Mouse (Mus musculus) heart, adult 2 months (tissue): ENCODE measurements around the gene Mup1. TPM values are rescaled to one million over a fixed set of nuclear protein-coding genes. Genes with fewer than 3 reads are reported as not detected.
"Not testable (repeated sequence)": the region's sequence is repeated elsewhere in the genome, so short reads cannot be mapped to it uniquely, and the experiment has no call there.

ENCODE experiments used
- DNase-seq, 2 experiments: peaks; one replicate each; pipeline ENCODE4 v3.0.0; 2021
- H3K27ac ChIP-seq: fragments of 200-600 bp; 2 replicates; pipeline ENCODE4 v1.8.1; 2022
- H3K27me3 ChIP-seq: fragments of 200-500 bp; 2 replicates; pipeline ENCODE4 v1.6.1; 2012; ENCODE audit warnings: mild to moderate bottlenecking, low read length, inconsistent platforms, mixed read lengths; ENCODE audit not compliant: control insufficient read depth, insufficient read depth
- H3K36me3 ChIP-seq: fragments of 200-500 bp; 2 replicates; pipeline ENCODE4 v1.6.1; 2012; ENCODE audit warnings: low read length, inconsistent platforms; ENCODE audit not compliant: control insufficient read depth, insufficient read depth
- H3K4me1 ChIP-seq: fragments of 200-500 bp; 2 replicates; pipeline ENCODE4 v1.6.1; 2011; ENCODE audit warnings: low read length; ENCODE audit not compliant: control insufficient read depth, insufficient read depth
- H3K4me3 ChIP-seq: fragments of 200-600 bp; 2 replicates; pipeline ENCODE4 v1.8.1; 2022
- H3K79me2 ChIP-seq: fragments of 200-500 bp; replicated peaks from 2 replicates; pipeline ENCODE4 v1.6.1; 2012; ENCODE audit warnings: mild to moderate bottlenecking, inconsistent platforms, low read length, moderate library complexity, mixed read lengths; ENCODE audit not compliant: control insufficient read depth, insufficient read depth
- H3K9ac ChIP-seq: fragments of 200-500 bp; 2 replicates; pipeline ENCODE4 v1.6.1; 2012; ENCODE audit warnings: low read depth, mild to moderate bottlenecking, control low read depth, inconsistent platforms, low read length, mixed read lengths
- WGBS: fragments of 180-500 bp; shearing (Covaris S2); methylation state at CpG from one replicate; pipeline ENCODE4 v1.1.7; 2018; 5-methylcytosine and 5-hydroxymethylcytosine counted together
- intact Hi-C: fragments of 180-260 bp; cut with DNase I; formaldehyde crosslinking; loops from one replicate; pipeline ENCODE4 v1.15.1; 2025
- long read RNA-seq: library from polyadenylated mRNA; stranded (forward); transcript quantifications from one replicate; pipeline ENCODE4 v2.0.0, GENCODE M21; 2021
- polyA plus RNA-seq: library from polyadenylated mRNA; depleted of rRNA; stranded (reverse); fragments of >200 nt; gene quantifications from 2 replicates; pipeline ENCODE4 v1.2.3, GENCODE M21; 2012; rRNA removed
- total RNA-seq, 2 experiments: library from RNA; stranded (reverse); gene quantifications; 2 replicates each; pipeline ENCODE4 v1.2.3; 2021

Mup1 gene
- total RNA-seq (not detected), polyA plus RNA-seq (not detected in 2 replicates)
- long read RNA-seq, result 0 reads

DNA sequence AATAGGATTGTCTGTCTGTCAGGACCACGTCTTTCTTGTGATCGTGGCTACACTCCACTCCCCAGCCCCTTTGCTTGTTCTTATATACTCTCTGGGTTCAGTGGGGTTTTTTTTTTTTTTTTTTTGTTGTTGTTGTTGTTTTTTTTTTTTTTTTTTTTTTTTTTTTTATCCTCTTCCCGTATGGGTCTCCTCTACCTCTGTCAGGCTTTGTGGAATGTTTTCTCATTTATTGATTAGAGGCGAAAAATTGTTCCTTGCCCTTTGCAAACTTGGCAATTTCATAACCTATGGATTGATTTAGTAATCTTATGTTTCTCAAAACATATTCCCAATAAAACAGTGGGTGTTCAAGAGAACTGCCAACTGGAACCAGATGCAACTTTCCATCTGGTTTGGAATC is at the start of gene Mup1:
TSS of gene Mup1 (minus strand) at position 101 of the 400 bp plus-strand sequence.
- 66% methylated on average over 2 of the region's 4 CpGs for WGBS
- H3K4me3 ChIP-seq, intact Hi-C loops, H3K27ac ChIP-seq, H3K9ac ChIP-seq, H3K36me3 ChIP-seq, H3K79me2 ChIP-seq, H3K4me1 ChIP-seq, H3K27me3 ChIP-seq, DNase-seq: not testable (repeated sequence)

Other genes with a start within 250 kb of the Mup1 start
- gene Mup9, start 80.0 kb downstream of the Mup1 start, total RNA-seq, result not detected
- gene Mup9, start 80.0 kb downstream of the Mup1 start, polyA plus RNA-seq, result not detected in 2 replicates
- gene Mup10, start 80.2 kb upstream of the Mup1 start, total RNA-seq, result not detected
- not detected in 2 replicates for gene Mup10, start 80.2 kb upstream of the Mup1 start, polyA plus RNA-seq
- not detected for gene Mup11, start 160.5 kb upstream of the Mup1 start, total RNA-seq
- not detected in 2 replicates for gene Mup11, start 160.5 kb upstream of the Mup1 start, polyA plus RNA-seq
- not detected for gene Mup12, start 239.4 kb upstream of the Mup1 start, total RNA-seq
- gene Mup12, start 239.4 kb upstream of the Mup1 start, polyA plus RNA-seq, result not detected in 2 replicates